Mouse (Mus musculus): Measurements from ENCODE around the gene Gm8879. TPM values are rescaled to one million over a fixed set of nuclear protein-coding genes. Genes with fewer than 3 reads are reported as not detected.

Gm8879 gene
- polyA plus RNA-seq (2012; fragmentation: generic; extraction: Trizol): not detected

GRCm38 (mm10) chr5:11127334-11127733 lies at the start of gene Gm8879:
Gene Gm8879, plus strand, starts transcription at chr5:11127634.

Other genes starting within 250 kb of the Gm8879 start
- not detected for gene Gm8871, start 179.8 kb upstream of the Gm8879 start, polyA plus RNA-seq (2012; fragmentation: generic; extraction: Trizol)
- not detected for gene Gm8857, start 179.8 kb upstream of the Gm8879 start, polyA plus RNA-seq (2012; fragmentation: generic; extraction: Trizol)
- not detected for gene Gm5861, start 55.4 kb downstream of the Gm8879 start, polyA plus RNA-seq (2012; fragmentation: generic; extraction: Trizol)
- not detected for gene Gm8890, start 128.4 kb downstream of the Gm8879 start, polyA plus RNA-seq (2012; fragmentation: generic; extraction: Trizol)
- not detected for gene Speer1, start 213.9 kb downstream of the Gm8879 start, polyA plus RNA-seq (2012; fragmentation: generic; extraction: Trizol)

Data from C3H10T1/2 (cell line).